Mouse (Mus musculus) monocyte, adult 5-6 weeks (primary cell): Measurements from ENCODE around the gene Itgb3bp. TPM values are rescaled to one million over a fixed set of nuclear protein-coding genes. Genes with fewer than 3 reads are reported as not detected.

ENCODE experiments used
- ATAC-seq: fragments of 153-309, 156-312 bp; replicated peaks from 2 replicates; pipeline ENCODE4 v1.8.0; 2017; ENCODE audit warnings: mild to moderate bottlenecking; ENCODE audit not compliant: low TSS enrichment, insufficient number of reproducible peaks, severe bottlenecking, poor library complexity, low FRiP score
- total RNA-seq: library from RNA; stranded (forward); fragments of 200-1000, 200-491, 200-594 nt; gene quantifications from 3 replicates; pipeline ENCODE4 v1.2.3, GENCODE M21; 2017

Gene Itgb3bp
- total RNA-seq = 6.0 to 8.1 TPM (median 8.1 TPM) in 3 replicates

GRCm38 (mm10) chr4:99929613-99930517 is at the start of gene Itgb3bp:
Itgb3bp (minus strand) TSS chr4:99929813.
- peak; percentile 45 for ATAC-seq

GRCm38 (mm10) chr4:99979326-99979725 is 49.7 kb upstream of the Itgb3bp start:
- no peak for ATAC-seq

GRCm38 (mm10) chr4:99974375-99974774 is 44.8 kb upstream of the Itgb3bp start:
- ATAC-seq = no peak

GRCm38 (mm10) chr4:99973931-99974330 is 44.3 kb upstream of the Itgb3bp start:
- ATAC-seq = no peak

- ATAC-seq = no peak
Measured at GRCm38 (mm10) chr4:99972886-99973285, 43.3 kb upstream of the Itgb3bp start.

GRCm38 (mm10) chr4:99970097-99970496 is 40.5 kb upstream of the Itgb3bp start:
- no peak for ATAC-seq

- ATAC-seq = no peak
Measured at GRCm38 (mm10) chr4:99969328-99969727, 39.7 kb upstream of the Itgb3bp start.

GRCm38 (mm10) chr4:99966555-99966954 is 36.9 kb upstream of the Itgb3bp start:
- no peak for ATAC-seq

- ATAC-seq = no peak
Measured at GRCm38 (mm10) chr4:99959308-99959707, 29.7 kb upstream of the Itgb3bp start.

- ATAC-seq = no peak
Measured at GRCm38 (mm10) chr4:99958084-99958815, 28.6 kb upstream of the Itgb3bp start.

GRCm38 (mm10) chr4:99957186-99957585 is 27.6 kb upstream of the Itgb3bp start:
- ATAC-seq = no peak

GRCm38 (mm10) chr4:99955396-99955795 is 25.8 kb upstream of the Itgb3bp start:
- no peak for ATAC-seq

- no peak for ATAC-seq
Measured at GRCm38 (mm10) chr4:99953904-99954303, 24.3 kb upstream of the Itgb3bp start.

- ATAC-seq = no peak
Measured at GRCm38 (mm10) chr4:99947896-99948295, 18.3 kb upstream of the Itgb3bp start.

- ATAC-seq = no peak
Measured at GRCm38 (mm10) chr4:99947192-99947591, 17.6 kb upstream of the Itgb3bp start.

- ATAC-seq = no peak
Measured at GRCm38 (mm10) chr4:99946516-99946915, 16.9 kb upstream of the Itgb3bp start.

GRCm38 (mm10) chr4:99945011-99945410 is 15.4 kb upstream of the Itgb3bp start:
- ATAC-seq = no peak

GRCm38 (mm10) chr4:99944606-99945005 is 15.0 kb upstream of the Itgb3bp start:
- no peak for ATAC-seq

GRCm38 (mm10) chr4:99941655-99942414 is 12.2 kb upstream of the Itgb3bp start:
- ATAC-seq = no peak
